Mouse (Mus musculus) left cerebral cortex, adult 18-20 months (tissue): ENCODE results near the gene Amigo1. TPM values are rescaled to one million over a fixed set of nuclear protein-coding genes. Genes with fewer than 3 reads are reported as not detected.
"Not testable (repeated sequence)": the region's sequence is repeated elsewhere in the genome, so short reads cannot be mapped to it uniquely, and the experiment has no call there.

ENCODE experiments used
- DNase-seq, 2 experiments: peaks; one replicate each; pipeline ENCODE4 v3.0.0; 2021 to 2022; ENCODE audit warnings: low spot score in 2 of 2, mixed read lengths in 1 of 2
- total RNA-seq, 2 experiments: library from RNA; stranded (reverse); gene quantifications; 2 replicates each; pipeline ENCODE4 v1.2.3; 2021

Gene Amigo1
- total RNA-seq, 2 experiments from 2014 or later: 78.2 to 79.7 TPM

DNA sequence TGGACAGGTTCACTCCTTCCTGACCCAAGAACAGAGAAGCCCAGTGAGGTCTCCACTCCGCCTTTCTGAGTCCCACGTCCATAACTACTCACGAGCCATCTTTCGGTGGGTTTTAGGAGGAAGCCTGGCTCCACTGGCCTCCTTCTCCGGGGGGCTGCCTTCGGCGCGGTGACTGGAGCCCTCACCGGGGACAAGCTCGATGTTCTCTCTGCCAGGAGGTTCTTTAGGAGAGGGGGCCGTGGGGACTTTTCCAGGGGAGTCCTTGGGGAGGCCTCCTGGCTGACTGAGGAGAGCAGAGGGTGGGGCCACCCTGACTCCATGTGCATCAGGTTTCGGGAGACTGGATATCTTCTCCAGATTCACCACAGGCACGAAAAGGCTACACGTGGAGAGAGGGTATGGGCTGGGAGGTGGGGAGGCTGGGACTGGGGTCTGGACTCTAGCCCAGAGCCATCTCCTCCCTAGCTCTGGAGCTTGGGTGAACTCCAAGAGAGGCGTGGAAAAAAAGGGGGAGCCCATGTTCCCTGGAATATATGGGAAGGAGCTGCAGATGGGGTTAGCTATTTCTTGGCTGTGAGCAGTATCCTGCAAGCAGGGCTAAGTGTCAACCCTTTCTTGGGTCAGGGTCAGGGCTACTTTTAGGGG lies 20.7 kb downstream of the Amigo1 start:
- DNase-seq: no peak

DNA sequence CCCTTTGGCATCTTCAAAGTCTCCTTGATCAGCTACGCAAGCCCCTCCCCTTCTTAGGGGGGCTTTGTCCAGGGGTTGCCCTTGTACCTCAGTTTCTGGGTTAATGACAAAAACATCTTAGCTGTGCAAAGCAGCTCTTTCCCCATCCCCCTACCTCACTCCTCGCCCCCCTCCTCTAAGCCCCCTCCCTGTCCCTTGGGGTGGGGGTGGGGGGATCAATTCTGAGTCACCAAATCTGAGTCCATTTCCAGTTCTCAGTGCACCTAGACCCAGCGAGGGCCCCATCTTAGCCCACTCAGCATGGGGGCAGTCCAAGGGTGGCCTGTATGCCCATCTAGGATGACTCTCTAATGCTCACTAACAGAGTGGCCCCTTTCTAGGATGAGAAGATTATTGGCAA lies 22.9 kb downstream of the Amigo1 start:
- no peak for DNase-seq

DNA sequence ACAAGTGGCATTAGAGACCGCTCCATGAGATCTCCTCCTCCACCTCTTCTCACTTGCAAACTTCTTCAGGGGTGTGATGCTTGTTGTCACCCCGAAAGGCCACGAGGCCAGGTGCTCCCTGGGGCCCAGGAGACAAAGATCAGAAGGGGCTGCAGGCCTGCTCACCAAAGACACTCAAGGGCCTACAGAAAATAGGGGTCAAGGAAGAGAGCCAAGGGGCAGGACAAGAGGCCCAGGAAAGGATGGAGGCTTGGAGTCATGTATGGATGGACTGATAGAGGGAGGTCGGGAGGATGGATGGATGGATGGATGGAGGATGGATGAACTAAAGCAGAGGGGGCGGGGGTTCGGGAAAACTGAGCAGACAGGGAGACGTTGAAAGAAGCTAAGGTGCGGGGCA lies 23.4 kb downstream of the Amigo1 start:
- DNase-seq: no peak

DNA sequence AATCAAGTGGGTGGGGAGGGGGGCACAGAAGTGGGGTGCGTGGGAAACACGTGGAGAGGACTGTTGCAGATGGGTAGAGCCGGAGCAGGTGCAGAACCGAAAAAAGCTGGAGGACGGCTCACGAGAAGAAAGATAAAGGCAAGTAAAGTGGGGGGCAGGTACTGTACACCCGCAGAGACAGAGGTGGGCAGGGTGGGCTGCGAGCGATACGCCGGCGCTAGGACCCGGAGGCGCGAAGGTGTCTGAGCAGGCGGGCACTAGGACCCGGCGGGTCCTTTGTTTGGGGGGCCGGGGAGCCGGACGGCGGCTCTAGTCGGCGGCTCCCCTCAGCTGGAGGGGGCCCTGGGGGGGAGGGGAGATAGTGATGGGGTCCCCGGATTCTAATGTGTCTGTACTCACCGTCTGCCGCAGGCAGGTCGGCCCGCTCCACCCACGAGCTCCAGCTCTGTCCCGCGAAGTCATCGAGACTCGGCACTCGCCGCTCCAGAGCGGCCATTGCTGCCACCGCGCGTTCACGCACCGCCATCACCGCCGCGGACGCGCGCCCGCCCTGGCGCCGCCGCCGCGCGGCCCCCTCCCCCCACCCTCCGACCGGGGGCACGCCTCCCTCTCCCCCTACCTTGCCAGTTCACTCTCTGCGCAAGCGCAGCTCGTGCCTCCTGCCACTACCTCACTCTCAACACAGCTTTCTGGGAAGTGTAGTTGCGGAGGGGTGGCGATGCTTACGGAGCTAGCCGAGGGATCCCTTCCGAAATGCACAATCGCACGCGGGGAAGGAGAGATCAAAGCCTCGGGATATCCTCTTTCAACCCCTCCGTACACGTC lies 24.0 kb downstream of the Amigo1 start:
- peak; percentile 92 to 95 for DNase-seq

DNA sequence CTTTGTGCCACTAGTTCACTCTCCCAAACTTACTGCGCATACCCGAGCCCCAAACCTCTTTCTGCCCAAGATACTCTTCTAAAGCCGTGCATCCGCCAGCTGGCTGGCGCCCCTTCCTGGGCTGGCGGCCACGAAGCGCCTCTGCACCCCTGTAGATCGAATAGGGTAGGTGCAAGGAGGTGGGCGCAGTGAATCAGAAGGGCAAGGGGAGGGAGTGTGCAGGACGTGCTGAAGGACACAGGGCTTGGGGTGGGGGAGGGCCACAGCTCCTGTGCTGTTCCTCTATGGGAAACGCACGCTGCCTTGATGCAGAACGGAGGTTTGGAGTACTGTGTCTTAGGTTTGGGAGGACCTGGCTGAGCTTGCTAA lies 24.6 kb downstream of the Amigo1 start, which contains the start of gene Atxn7l2:
TSS of gene Atxn7l2 (minus strand) at position 164 of the 369 bp plus-strand sequence.
- peak; percentile 69 to 80 for DNase-seq

GRCm38 (mm10) chr3:108211845-108212244 lies 25.7 kb downstream of the Amigo1 start:
- DNase-seq: no peak

- no peak for DNase-seq
Observed at GRCm38 (mm10) chr3:108212406-108212805, 26.3 kb downstream of the Amigo1 start.

GRCm38 (mm10) chr3:108214734-108215133 lies 28.6 kb downstream of the Amigo1 start:
- DNase-seq: no peak

- DNase-seq: no peak
Observed at GRCm38 (mm10) chr3:108220661-108221060, 34.5 kb downstream of the Amigo1 start.

GRCm38 (mm10) chr3:108225711-108226557 lies 39.8 kb downstream of the Amigo1 start:
- no peak for DNase-seq

DNA sequence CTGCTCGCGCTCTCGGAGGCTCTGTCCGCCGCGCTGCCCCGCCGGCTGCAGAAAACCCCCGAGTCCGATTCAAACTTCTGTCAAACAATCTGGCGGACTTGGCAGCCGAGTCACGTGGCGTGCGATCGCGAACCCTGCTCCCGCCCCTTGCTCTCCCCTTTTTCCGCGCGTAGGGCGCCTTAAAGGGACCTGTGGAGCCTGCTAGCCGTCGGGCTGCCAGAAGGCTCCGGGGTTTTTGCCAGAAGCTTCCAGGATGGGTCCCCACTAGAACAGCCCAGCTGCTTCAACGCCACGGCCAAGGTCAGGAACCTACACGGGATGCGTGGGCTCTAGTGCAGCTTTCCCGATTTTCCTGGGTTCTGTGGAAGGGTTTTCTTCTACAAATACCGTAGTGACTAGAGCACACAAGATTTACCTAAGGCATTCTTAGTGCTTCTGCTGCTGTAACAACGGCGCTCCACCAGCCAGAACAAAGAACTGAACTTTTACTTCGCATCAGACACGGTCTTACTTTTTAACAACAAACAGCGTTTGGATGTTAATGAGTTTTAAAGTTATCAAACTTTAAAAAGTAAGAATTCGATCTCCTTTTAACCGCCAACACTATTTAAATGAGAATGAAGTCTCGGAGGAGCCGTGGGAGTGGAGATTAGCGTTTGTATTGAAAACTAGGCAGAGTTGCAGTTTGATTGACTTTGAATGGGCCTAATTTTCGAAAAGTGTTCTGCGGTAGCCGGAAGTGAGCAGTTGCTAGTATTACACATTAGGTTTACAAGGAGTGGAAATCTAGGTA lies 40.6 kb downstream of the Amigo1 start, which contains the start of gene Sypl2:
TSS of gene Sypl2 (minus strand) at position 91 of the 793 bp plus-strand sequence.
- no peak for DNase-seq

- DNase-seq: no peak
Observed at GRCm38 (mm10) chr3:108227521-108227920, 41.4 kb downstream of the Amigo1 start.

GRCm38 (mm10) chr3:108231646-108232045 lies 45.5 kb downstream of the Amigo1 start:
- no peak for DNase-seq

- not testable (repeated sequence) for DNase-seq
Observed at GRCm38 (mm10) chr3:108237474-108238102, 51.5 kb downstream of the Amigo1 start.

DNA sequence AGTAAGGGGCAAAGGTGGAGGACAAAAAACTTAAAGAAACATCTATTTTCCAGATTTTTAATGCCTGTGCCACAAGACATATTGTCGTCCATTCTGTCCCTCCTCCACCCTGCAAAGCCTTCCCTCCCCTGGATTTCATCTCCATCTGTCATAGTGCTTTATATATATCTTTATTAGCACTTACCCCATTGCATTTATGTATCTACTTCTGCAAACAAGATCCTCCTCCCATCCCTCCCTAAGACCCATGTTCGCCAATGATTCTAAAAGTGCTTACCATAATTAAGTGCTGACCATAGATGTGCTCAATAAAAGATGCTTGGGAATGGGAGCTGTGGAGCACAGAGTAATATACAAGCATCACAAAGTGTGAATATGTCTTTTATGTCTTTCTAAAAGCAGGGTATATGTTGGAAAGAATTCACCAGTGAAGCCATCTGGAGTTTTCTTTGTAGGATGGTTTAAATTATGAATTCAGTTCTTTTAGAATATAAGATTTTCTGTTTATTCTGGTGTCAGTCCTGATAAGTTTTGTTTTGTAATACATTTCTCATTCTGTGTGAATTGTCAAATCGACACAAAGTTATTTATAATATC lies 55.2 kb downstream of the Amigo1 start:
- DNase-seq: no peak

Other genes with a start within 250 kb of the Amigo1 start
- 1 to 10 TPM; 5.8 to 6.7 TPM for gene Gstm6, start 242.6 kb upstream of the Amigo1 start, total RNA-seq
- not detected for gene Gstm3, start 217.1 kb upstream of the Amigo1 start, total RNA-seq
- gene Gstm2, start 199.9 kb upstream of the Amigo1 start, total RNA-seq: 1 to 10 TPM; 5.0 to 5.7 TPM
- 100 to 1,000 TPM; 279 to 320 TPM for gene Gstm1, start 168.4 kb upstream of the Amigo1 start, total RNA-seq
- gene Gstm4, start 141.4 kb upstream of the Amigo1 start, total RNA-seq: 10 to 100 TPM; 11.5 to 11.6 TPM
- gene Ampd2, start 99.7 kb upstream of the Amigo1 start, total RNA-seq: 10 to 100 TPM; 52.3 to 58.5 TPM
- under 1 TPM in 1 of 2 experiments, not detected in 1; 0.21 TPM for gene Gnat2, start 93.5 kb upstream of the Amigo1 start, total RNA-seq
- 10 to 100 TPM; 29.0 to 30.4 TPM for gene Gnai3, start 40.2 kb upstream of the Amigo1 start, total RNA-seq
- gene Gpr61, start 31.5 kb upstream of the Amigo1 start, total RNA-seq: 10 to 100 TPM; 18.4 to 22.3 TPM
- gene Cyb561d1, start 14.9 kb downstream of the Amigo1 start, total RNA-seq: 10 to 100 TPM; 20.6 to 21.4 TPM
- 10 to 100 TPM; 22.9 to 27.9 TPM for gene Atxn7l2, start 24.6 kb downstream of the Amigo1 start, total RNA-seq
- 1 to 10 TPM; 2.3 TPM for gene Sypl2, start 40.3 kb downstream of the Amigo1 start, total RNA-seq
- 10 to 100 TPM; 68.9 to 76.7 TPM for gene Psma5, start 70.6 kb downstream of the Amigo1 start, total RNA-seq
- gene Sort1, start 97.7 kb downstream of the Amigo1 start, total RNA-seq: 100 to 1,000 TPM; 305 to 320 TPM
- gene Mybphl, start 178.6 kb downstream of the Amigo1 start, total RNA-seq: under 1 TPM; 0.26 to 0.49 TPM
- gene Psrc1, start 197.5 kb downstream of the Amigo1 start, total RNA-seq: 10 to 100 TPM; 17.8 to 18.1 TPM
- 100 to 1,000 TPM; 148 to 155 TPM for gene Celsr2, start 229.2 kb downstream of the Amigo1 start, total RNA-seq